Mouse (Mus musculus) hindbrain, embryonic 10.5 days (tissue): ENCODE measurements around the gene Plekhm3. TPM values are rescaled to one million over a fixed set of nuclear protein-coding genes. Genes with fewer than 3 reads are reported as not detected.

Experiments
- DNase-seq: peaks from one replicate; pipeline ENCODE4 v3.0.0-alpha.2; 2017; ENCODE audit warnings: low spot score
- H3K27ac ChIP-seq: fragments of 300-500 bp; sonication (generic); 2 replicates; pipeline ENCODE4 v1.5.1; 2016; ENCODE audit warnings: mild to moderate bottlenecking, moderate library complexity
- H3K27me3 ChIP-seq: fragments of 300-500 bp; sonication (generic); 2 replicates; pipeline ENCODE4 v1.6.1; 2016; ENCODE audit warnings: mild to moderate bottlenecking; ENCODE audit not compliant: poor library complexity, insufficient read depth, severe bottlenecking
- H3K36me3 ChIP-seq: fragments of 300-500 bp; sonication (generic); 2 replicates; pipeline ENCODE4 v1.6.1; 2016; ENCODE audit warnings: mild to moderate bottlenecking, moderate library complexity
- H3K4me1 ChIP-seq: fragments of 300-500 bp; sonication (generic); replicated peaks from 2 replicates; pipeline ENCODE4 v1.6.1; 2016; ENCODE audit warnings: mild to moderate bottlenecking
- H3K4me3 ChIP-seq: fragments of 300-500 bp; sonication (generic); 2 replicates; pipeline ENCODE4 v1.5.1; 2016; ENCODE audit warnings: mild to moderate bottlenecking, moderate library complexity
- H3K9me3 ChIP-seq: fragments of 300-500 bp; sonication (generic); 2 replicates; pipeline ENCODE4 v1.6.1; 2016; ENCODE audit warnings: mild to moderate bottlenecking, moderate library complexity
- WGBS: fragments of 180-500 bp; shearing (Covaris S2); methylation state at CpG from one replicate; pipeline ENCODE4 v1.1.7; 2016; 5-methylcytosine and 5-hydroxymethylcytosine counted together
- polyA plus RNA-seq: library from polyadenylated mRNA; unstranded; fragments of >200 nt; fragmentation: Nextera tagmentation; extraction: Ambion mirVana; gene quantifications from 2 replicates; pipeline ENCODE4 v1.2.1, GENCODE M21; 2016

Gene Plekhm3
- polyA plus RNA-seq, 1 experiment from 2014 or later: 9.8 TPM

GRCm38 (mm10) chr1:64757766-64758165, 198.9 kb downstream of the Plekhm3 start:
- Histone ChIP-seq H3K36me3 (no peaks in the 10 kb centered on the region), H3K4me3 (no peak overlapping the region), H3K4me1 (peaks cover 3% of the 10 kb centered on the region; the same call in 1 of the 2 replicates), H3K27me3 (no peaks in the 10 kb centered on the region), H3K27ac (no peak overlapping the region), H3K9me3 (no peaks in the 10 kb centered on the region)
- DNase-seq: no peak
- 89% methylated on average over 5 of the region's 5 CpGs for WGBS

- H3K36me3 ChIP-seq: no peaks in the 10 kb centered on the region
- H3K27ac ChIP-seq: no peak overlapping the region
- H3K4me3 ChIP-seq: no peak overlapping the region
- no peaks in the 10 kb centered on the region for H3K9me3 ChIP-seq
- H3K4me1 ChIP-seq: peaks cover 3% of the 10 kb centered on the region; the same call in 1 of the 2 replicates
- no peak for DNase-seq
- no peaks in the 10 kb centered on the region for H3K27me3 ChIP-seq
- WGBS: 29% methylated on average over 2 of the region's 2 CpGs
Measured at GRCm38 (mm10) chr1:64757254-64757653, 199.4 kb downstream of the Plekhm3 start.

DNA sequence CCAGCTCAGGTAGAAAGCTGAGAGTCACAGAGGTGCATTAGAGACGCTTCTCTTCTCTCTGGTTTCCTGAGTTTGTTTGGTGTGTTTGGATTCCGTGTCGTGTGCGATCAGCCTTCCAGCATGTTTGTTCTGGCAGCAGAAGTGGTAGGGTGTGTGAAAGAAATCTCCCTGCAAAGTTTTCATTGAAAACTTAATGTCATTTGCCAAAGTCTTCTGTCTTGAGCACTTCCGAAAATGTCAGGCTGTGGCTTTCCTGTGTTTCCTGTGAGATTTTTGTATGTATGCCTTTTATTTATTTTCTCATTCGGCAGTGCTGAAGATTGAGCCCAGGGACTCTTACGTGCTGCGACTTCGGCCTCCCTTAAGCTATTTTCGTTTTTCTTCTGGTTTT, 200.0 kb downstream of the Plekhm3 start:
- H3K27me3 ChIP-seq: no peaks in the 10 kb centered on the region
- no peaks in the 10 kb centered on the region for H3K36me3 ChIP-seq
- WGBS: 78% methylated on average over 10 of the region's 10 CpGs
- no peak overlapping the region for H3K4me3 ChIP-seq
- peaks cover 3% of the 10 kb centered on the region; the same call in 1 of the 2 replicates for H3K4me1 ChIP-seq
- no peak for DNase-seq
- no peak overlapping the region for H3K27ac ChIP-seq
- no peaks in the 10 kb centered on the region for H3K9me3 ChIP-seq

DNA sequence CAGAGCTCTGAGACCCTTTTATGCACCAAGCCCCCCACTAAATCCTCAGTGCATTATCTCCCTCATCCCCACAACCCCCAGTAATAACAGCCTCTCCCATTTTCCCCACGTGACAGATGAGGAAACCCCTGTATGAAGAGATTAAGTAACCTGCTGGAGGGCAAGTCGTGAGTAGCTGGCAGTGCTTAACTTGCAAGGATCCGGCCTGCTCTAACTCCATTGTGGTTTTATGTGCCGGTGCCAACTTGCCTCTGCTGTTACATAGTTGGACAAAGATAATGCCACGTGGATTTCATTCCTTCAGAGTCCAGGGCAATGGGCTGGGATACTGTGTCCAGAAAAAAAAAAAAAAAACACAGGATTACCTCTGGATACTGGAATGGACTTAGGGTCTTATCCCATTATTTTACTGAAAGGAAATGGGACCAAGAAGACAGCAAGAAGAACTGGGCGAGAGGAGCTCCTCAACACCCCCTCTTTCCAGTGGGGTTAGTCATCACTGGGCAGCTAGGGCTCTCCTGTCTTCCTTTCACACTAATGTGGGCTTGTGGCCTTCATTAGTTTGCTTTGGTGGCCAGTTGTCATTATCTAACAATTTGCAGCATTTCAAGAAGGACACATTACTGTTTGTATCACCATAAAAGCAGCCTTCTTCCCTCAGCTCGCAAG, 200.5 kb downstream of the Plekhm3 start:
- Histone ChIP-seq H3K27ac (no peak overlapping the region), H3K36me3 (no peaks in the 10 kb centered on the region), H3K9me3 (no peaks in the 10 kb centered on the region), H3K4me3 (no peak overlapping the region), H3K4me1 (peaks cover 3% of the 10 kb centered on the region; the same call in 1 of the 2 replicates), H3K27me3 (no peaks in the 10 kb centered on the region)
- 80% methylated on average over 7 of the region's 7 CpGs for WGBS
- no peak for DNase-seq

DNA sequence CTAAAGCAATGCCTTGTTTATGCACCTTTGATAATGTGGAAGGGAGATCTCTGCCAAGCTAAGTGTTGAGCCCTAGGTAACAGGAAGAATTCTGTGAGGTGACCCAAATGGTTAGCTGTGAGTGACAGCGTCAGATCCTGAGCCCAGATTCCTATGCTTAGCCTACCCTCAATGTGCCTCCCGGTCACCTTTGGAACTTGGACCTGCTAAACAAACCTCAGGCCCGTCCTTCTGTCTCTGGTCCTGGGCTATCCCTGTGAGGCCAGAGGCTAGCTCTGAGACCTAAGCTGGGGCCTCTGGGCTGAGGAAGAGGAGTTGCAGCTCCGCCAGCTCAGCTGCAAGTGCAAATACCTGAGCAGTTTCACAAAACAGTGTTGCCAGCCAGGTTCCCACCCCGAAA, 202.0 kb downstream of the Plekhm3 start:
- WGBS: 89% methylated on average over 5 of the region's 5 CpGs
- no peaks in the 10 kb centered on the region for H3K36me3 ChIP-seq
- DNase-seq: no peak
- H3K4me1 ChIP-seq: peaks cover 3% of the 10 kb centered on the region; the same call in 1 of the 2 replicates
- H3K27me3 ChIP-seq: no peaks in the 10 kb centered on the region
- H3K9me3 ChIP-seq: no peaks in the 10 kb centered on the region
- no peak overlapping the region for H3K27ac ChIP-seq
- no peak overlapping the region for H3K4me3 ChIP-seq

DNA sequence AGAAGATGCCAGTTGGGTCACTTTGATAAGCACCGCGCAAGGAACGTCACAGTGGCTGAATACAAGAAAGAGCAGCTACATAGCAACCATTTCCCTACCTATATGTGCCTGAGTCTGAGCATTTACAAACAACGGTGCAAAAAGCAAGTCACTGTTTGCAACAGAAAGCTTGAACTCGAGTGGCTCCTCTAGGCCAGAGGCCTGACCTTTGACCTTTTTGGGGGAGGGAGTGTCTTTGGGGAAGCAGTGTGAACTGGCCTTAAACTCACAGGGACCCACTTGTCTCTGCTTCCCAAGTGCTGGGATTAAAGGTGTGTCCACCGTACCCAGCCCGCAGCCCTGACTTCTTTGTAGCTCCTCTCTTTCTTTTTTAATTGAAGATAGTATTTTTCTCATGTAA, 203.0 kb downstream of the Plekhm3 start:
- no peaks in the 10 kb centered on the region for H3K36me3 ChIP-seq
- no peaks in the 10 kb centered on the region for H3K9me3 ChIP-seq
- no peak overlapping the region for H3K27ac ChIP-seq
- 74% methylated on average over 7 of the region's 7 CpGs for WGBS
- no peak for DNase-seq
- no peaks in the 10 kb centered on the region for H3K27me3 ChIP-seq
- H3K4me3 ChIP-seq: no peak overlapping the region
- peaks cover 3% of the 10 kb centered on the region; the same call in 1 of the 2 replicates for H3K4me1 ChIP-seq

DNA sequence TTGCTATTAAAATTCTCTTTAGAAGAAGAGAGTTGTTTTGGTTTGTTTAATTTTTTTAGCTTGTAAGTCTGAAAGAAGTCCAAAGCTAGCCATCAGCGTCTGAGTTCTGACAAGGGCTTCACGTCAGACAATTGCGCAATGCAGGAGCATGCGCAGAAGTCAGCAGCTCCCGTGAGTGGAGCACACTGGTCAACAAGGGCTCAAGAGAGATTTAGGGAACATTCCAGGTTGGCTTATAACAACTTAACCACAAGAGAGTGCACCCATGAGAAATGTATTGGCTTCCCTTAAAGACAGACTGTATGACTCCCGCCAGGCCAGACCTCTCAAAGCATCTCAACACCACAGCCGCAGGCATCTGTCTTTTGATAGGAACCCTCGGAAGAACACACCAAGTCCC, 203.5 kb downstream of the Plekhm3 start:
- Histone ChIP-seq H3K36me3 (no peaks in the 10 kb centered on the region), H3K27ac (no peak overlapping the region), H3K4me1 (peaks cover 3% of the 10 kb centered on the region; the same call in 1 of the 2 replicates), H3K9me3 (no peaks in the 10 kb centered on the region), H3K27me3 (0 out of 2 replicates have a peak, but pooled peaks cover 4% of the 10 kb centered on the region), H3K4me3 (no peak overlapping the region)
- 91% methylated on average over 8 of the region's 8 CpGs for WGBS
- DNase-seq: no peak

GRCm38 (mm10) chr1:64744616-64745015, 212.0 kb downstream of the Plekhm3 start:
- H3K9me3 ChIP-seq: no peaks in the 10 kb centered on the region
- no peak overlapping the region for H3K27ac ChIP-seq
- H3K4me1 ChIP-seq: no peaks in the 10 kb centered on the region

GRCm38 (mm10) chr1:64742741-64743408, 213.7 kb downstream of the Plekhm3 start:
- DNase-seq: no peak
- no peak overlapping the region for H3K27ac ChIP-seq
- WGBS: 91% methylated on average over 18 of the region's 18 CpGs

More at GRCm38 (mm10) chr1:64744616-64745015, 212.0 kb downstream of the Plekhm3 start:
- H3K4me3 ChIP-seq: no peak overlapping the region
- DNase-seq: no peak
- H3K27me3 ChIP-seq: peaks cover 11% of the 10 kb centered on the region; the same call in 1 of the 2 replicates
- no peaks in the 10 kb centered on the region for H3K36me3 ChIP-seq

GRCm38 (mm10) chr1:64738661-64739082, 218.0 kb downstream of the Plekhm3 start:
- under 1% methylated on average over 14 of the region's 14 CpGs for WGBS
- Histone ChIP-seq H3K4me3 (peak overlapping the region; percentile 73), H3K27me3 (peaks cover 55% of the 10 kb centered on the region), H3K4me1 (peaks cover 51% of the 10 kb centered on the region), H3K9me3 (no peaks in the 10 kb centered on the region), H3K27ac (peak overlapping the region; percentile 84), H3K36me3 (no peaks in the 10 kb centered on the region)
- peak; percentile 52 for DNase-seq

More at GRCm38 (mm10) chr1:64742741-64743408, 213.7 kb downstream of the Plekhm3 start:
- H3K36me3 ChIP-seq: no peaks in the 10 kb centered on the region
- H3K4me3 ChIP-seq: no peak overlapping the region
- H3K9me3 ChIP-seq: no peaks in the 10 kb centered on the region
- H3K4me1 ChIP-seq: peaks cover 14% of the 10 kb centered on the region
- peaks cover 17% of the 10 kb centered on the region; the same call in 1 of the 2 replicates for H3K27me3 ChIP-seq

DNA sequence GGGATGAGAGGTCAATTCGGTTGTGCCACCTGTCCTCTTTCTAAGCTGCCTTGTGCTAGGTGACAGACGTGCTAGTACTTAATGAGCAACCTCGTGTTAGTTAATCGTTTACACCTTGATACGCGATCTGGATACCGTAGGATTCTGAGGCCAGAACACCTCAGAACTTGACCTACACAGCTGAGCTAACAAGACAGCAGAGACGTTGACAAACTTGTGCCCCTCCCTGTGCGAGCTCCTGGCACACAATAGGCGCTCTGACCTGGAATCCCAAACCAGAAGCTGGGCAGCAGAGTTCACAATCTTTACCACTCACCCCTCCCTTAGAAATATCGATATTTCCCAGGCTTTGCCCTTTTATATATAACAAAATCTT, 218.5 kb downstream of the Plekhm3 start:
- H3K4me1 ChIP-seq: peaks cover 56% of the 10 kb centered on the region
- H3K27ac ChIP-seq: peak overlapping the region; percentile 84
- H3K36me3 ChIP-seq: no peaks in the 10 kb centered on the region
- DNase-seq: no peak
- H3K4me3 ChIP-seq: peak overlapping the region; percentile 73
- no peaks in the 10 kb centered on the region for H3K9me3 ChIP-seq
- H3K27me3 ChIP-seq: peaks cover 60% of the 10 kb centered on the region
- whole genome bisulfite sequencing: under 1% methylated on average over 11 of the region's 11 CpGs

DNA sequence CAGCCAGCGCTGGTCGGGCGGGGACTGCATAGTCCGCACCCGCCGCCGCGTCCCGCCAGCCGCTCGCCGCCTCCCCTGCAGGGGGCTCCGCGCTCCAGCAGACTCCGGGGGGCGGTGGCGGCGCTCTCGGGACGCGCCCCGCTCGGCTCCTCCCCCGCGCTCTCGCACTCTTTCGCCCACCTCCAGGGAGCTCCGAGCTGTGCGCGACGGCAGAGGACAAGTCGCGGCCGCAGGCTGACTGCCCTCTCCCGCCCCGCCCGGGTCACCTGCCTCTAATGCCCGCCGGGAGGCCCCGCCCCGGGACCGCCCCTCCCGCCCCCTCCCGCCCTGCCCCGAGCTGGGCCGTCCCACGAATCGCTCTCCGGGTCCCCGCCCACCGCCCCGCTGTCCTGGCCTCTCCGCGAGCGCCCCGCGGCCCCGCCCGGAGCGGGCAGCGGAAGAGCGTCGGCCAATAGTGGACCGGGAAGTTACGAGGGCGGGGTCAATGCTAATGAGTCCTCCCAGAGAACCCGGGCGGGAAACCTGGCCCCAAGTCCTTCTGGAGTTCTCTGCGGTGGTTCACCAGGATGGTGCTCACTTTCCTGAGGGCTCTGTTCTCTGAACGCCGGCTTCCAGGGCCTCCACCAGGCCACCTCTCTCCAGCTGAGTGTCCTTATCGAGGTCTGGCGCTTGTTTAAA, 219.0 kb downstream of the Plekhm3 start, which contains the start of gene Fzd5:
Gene Fzd5 (minus strand): TSS at position 250 of the 678 bp plus-strand sequence.
- 1% methylated on average over 69 of the region's 73 CpGs for WGBS
- Histone ChIP-seq H3K36me3 (no peaks in the 10 kb centered on the region), H3K27me3 (peaks cover 65% of the 10 kb centered on the region), H3K27ac (peak within 1 kb of the TSS; percentile 84), H3K4me3 (peak within 1 kb of the TSS; percentile 73), H3K9me3 (no peaks in the 10 kb centered on the region), H3K4me1 (peaks cover 61% of the 10 kb centered on the region)
- DNase-seq: peak; percentile 94
